Mouse (Mus musculus): ENCODE results near the gene Mov10l1. TPM values are rescaled to one million over a fixed set of nuclear protein-coding genes. Genes with fewer than 3 reads are reported as not detected.

Mov10l1 gene
- polyA plus RNA-seq, 1 experiment from 2014 or later, result 45.0 TPM

GRCm38 (mm10) chr15:89089248-89090051, 106.7 kb downstream of the Mov10l1 start:
- DNase-seq (ENCODE audit: low spot score), result no peak
- no peaks in the 10 kb centered on the region for H3K9me3 ChIP-seq
- H3K27me3 ChIP-seq (ENCODE audit: insufficient read depth, poor library complexity, severe bottlenecking), result no peaks in the 10 kb centered on the region
- peaks cover 54% of the 10 kb centered on the region for H3K36me3 ChIP-seq
- peaks cover 21% of the 10 kb centered on the region for H3K4me1 ChIP-seq
- H3K4me3 ChIP-seq, result peak overlapping the region; percentile 96
- H3K27ac ChIP-seq, result peak overlapping the region; percentile 90
- WGBS, result 3% methylated on average over 68 of the region's 68 CpGs

- H3K9me3 ChIP-seq, result no peaks in the 10 kb centered on the region
- H3K36me3 ChIP-seq, result peaks cover 54% of the 10 kb centered on the region
- H3K4me3 ChIP-seq, result no peak overlapping the region
- H3K27me3 ChIP-seq (ENCODE audit: insufficient read depth, poor library complexity, severe bottlenecking), result no peaks in the 10 kb centered on the region
- H3K27ac ChIP-seq, result no peak overlapping the region
- no peak for DNase-seq (ENCODE audit: low spot score)
- WGBS, result 89% methylated on average over 4 of the region's 4 CpGs
- peaks cover 21% of the 10 kb centered on the region for H3K4me1 ChIP-seq
Observed at GRCm38 (mm10) chr15:89090662-89091061, 108.0 kb downstream of the Mov10l1 start.

GRCm38 (mm10) chr15:89092181-89092580, 109.5 kb downstream of the Mov10l1 start:
- Histone ChIP-seq H3K36me3 (peaks cover 54% of the 10 kb centered on the region), H3K4me1 (peaks cover 21% of the 10 kb centered on the region), H3K9me3 (no peaks in the 10 kb centered on the region), H3K27me3 (ENCODE audit: insufficient read depth, poor library complexity, severe bottlenecking) (no peaks in the 10 kb centered on the region), H3K27ac (no peak overlapping the region), H3K4me3 (no peak overlapping the region)
- 80% methylated on average over 5 of the region's 5 CpGs for WGBS
- no peak for DNase-seq (ENCODE audit: low spot score)

- no peaks in the 10 kb centered on the region for H3K27me3 ChIP-seq (ENCODE audit: insufficient read depth, poor library complexity, severe bottlenecking)
- H3K27ac ChIP-seq, result no peak overlapping the region
- peaks cover 100% of the 10 kb centered on the region for H3K36me3 ChIP-seq
- H3K9me3 ChIP-seq, result no peaks in the 10 kb centered on the region
- WGBS, result 90% methylated on average over 5 of the region's 5 CpGs
- H3K4me1 ChIP-seq, result no peaks in the 10 kb centered on the region
- DNase-seq (ENCODE audit: low spot score), result no peak
- no peak overlapping the region for H3K4me3 ChIP-seq
Observed at GRCm38 (mm10) chr15:89097450-89097849, 114.7 kb downstream of the Mov10l1 start.

- H3K27ac ChIP-seq, result no peak overlapping the region
- H3K9me3 ChIP-seq, result no peaks in the 10 kb centered on the region
- WGBS, result 87% methylated on average over 7 of the region's 7 CpGs
- H3K4me1 ChIP-seq, result no peaks in the 10 kb centered on the region
- no peak for DNase-seq (ENCODE audit: low spot score)
- no peaks in the 10 kb centered on the region for H3K27me3 ChIP-seq (ENCODE audit: insufficient read depth, poor library complexity, severe bottlenecking)
- no peak overlapping the region for H3K4me3 ChIP-seq
- H3K36me3 ChIP-seq, result peaks cover 100% of the 10 kb centered on the region
Observed at GRCm38 (mm10) chr15:89098616-89099015, 115.9 kb downstream of the Mov10l1 start.

GRCm38 (mm10) chr15:89100823-89101222, 118.1 kb downstream of the Mov10l1 start:
- peaks cover 100% of the 10 kb centered on the region for H3K36me3 ChIP-seq

GRCm38 (mm10) chr15:89102646-89103045, 119.9 kb downstream of the Mov10l1 start:
- peaks cover 100% of the 10 kb centered on the region for H3K36me3 ChIP-seq
- H3K9me3 ChIP-seq, result no peaks in the 10 kb centered on the region
- H3K4me3 ChIP-seq, result no peak overlapping the region
- no peaks in the 10 kb centered on the region for H3K4me1 ChIP-seq
- no peak overlapping the region for H3K27ac ChIP-seq
- no peaks in the 10 kb centered on the region for H3K27me3 ChIP-seq (ENCODE audit: insufficient read depth, poor library complexity, severe bottlenecking)
- DNase-seq (ENCODE audit: low spot score), result no peak
- WGBS, result 79% methylated on average over 5 of the region's 5 CpGs

More at GRCm38 (mm10) chr15:89100823-89101222, 118.1 kb downstream of the Mov10l1 start:
- no peak for DNase-seq (ENCODE audit: low spot score)
- Histone ChIP-seq H3K9me3 (no peaks in the 10 kb centered on the region), H3K4me3 (no peak overlapping the region), H3K27me3 (ENCODE audit: insufficient read depth, poor library complexity, severe bottlenecking) (no peaks in the 10 kb centered on the region), H3K4me1 (no peaks in the 10 kb centered on the region), H3K27ac (no peak overlapping the region)
- WGBS, result 91% methylated on average over 12 of the region's 12 CpGs

- H3K4me3 ChIP-seq, result no peak overlapping the region
- H3K27ac ChIP-seq, result no peak overlapping the region
- 81% methylated on average over 10 of the region's 10 CpGs for WGBS
- H3K9me3 ChIP-seq, result no peaks in the 10 kb centered on the region
- H3K4me1 ChIP-seq, result no peaks in the 10 kb centered on the region
- peaks cover 100% of the 10 kb centered on the region for H3K36me3 ChIP-seq
- no peaks in the 10 kb centered on the region for H3K27me3 ChIP-seq (ENCODE audit: insufficient read depth, poor library complexity, severe bottlenecking)
- DNase-seq (ENCODE audit: low spot score), result no peak
Observed at GRCm38 (mm10) chr15:89103921-89104320, 121.2 kb downstream of the Mov10l1 start.

- 96% methylated on average over 8 of the region's 8 CpGs for whole genome bisulfite sequencing
- Histone ChIP-seq H3K27ac (no peak overlapping the region), H3K9me3 (no peaks in the 10 kb centered on the region), H3K27me3 (ENCODE audit: insufficient read depth, poor library complexity, severe bottlenecking) (no peaks in the 10 kb centered on the region), H3K4me1 (no peaks in the 10 kb centered on the region), H3K4me3 (no peak overlapping the region), H3K36me3 (peaks cover 100% of the 10 kb centered on the region)
- no peak for DNase-seq (ENCODE audit: low spot score)
Observed at GRCm38 (mm10) chr15:89104425-89104824, 121.7 kb downstream of the Mov10l1 start.

Other genes with a start within 250 kb of the Mov10l1 start
- 12.1 and 18.8 TPM in 2 replicates for gene Brd1, start 248.7 kb upstream of the Mov10l1 start, polyA plus RNA-seq (2016; fragmentation: Nextera tagmentation; extraction: Ambion mirVana)
- gene Zbed4, start 231.2 kb upstream of the Mov10l1 start, polyA plus RNA-seq (2016; fragmentation: Nextera tagmentation; extraction: Ambion mirVana), result 24.9 and 26.2 TPM in 2 replicates
- gene Alg12, start 163.6 kb upstream of the Mov10l1 start, polyA plus RNA-seq (2016; fragmentation: Nextera tagmentation; extraction: Ambion mirVana), result 14.6 and 15.2 TPM in 2 replicates
- 98.6 and 126 TPM in 2 replicates for gene Creld2, start 163.3 kb upstream of the Mov10l1 start, polyA plus RNA-seq (2016; fragmentation: Nextera tagmentation; extraction: Ambion mirVana)
- 68.1 and 73.7 TPM in 2 replicates for gene Pim3, start 120.7 kb upstream of the Mov10l1 start, polyA plus RNA-seq (2016; fragmentation: Nextera tagmentation; extraction: Ambion mirVana)
- gene Ttll8, start 28.5 kb upstream of the Mov10l1 start, polyA plus RNA-seq (2016; fragmentation: Nextera tagmentation; extraction: Ambion mirVana), result not detected in 2 replicates
- gene Mlc1, start 3.9 kb upstream of the Mov10l1 start, polyA plus RNA-seq (2016; fragmentation: Nextera tagmentation; extraction: Ambion mirVana), result not detected in 2 replicates
- gene Panx2, start 76.8 kb downstream of the Mov10l1 start, polyA plus RNA-seq (2016; fragmentation: Nextera tagmentation; extraction: Ambion mirVana), result 1.8 and 1.9 TPM in 2 replicates
- gene Trabd, start 92.2 kb downstream of the Mov10l1 start, polyA plus RNA-seq (2016; fragmentation: Nextera tagmentation; extraction: Ambion mirVana), result 63.0 and 67.6 TPM in 2 replicates
- gene Selenoo, start 106.2 kb downstream of the Mov10l1 start, polyA plus RNA-seq (2016; fragmentation: Nextera tagmentation; extraction: Ambion mirVana), result 9.5 and 11.8 TPM in 2 replicates
- 15.4 and 17.1 TPM in 2 replicates for gene Tubgcp6, start 140.2 kb downstream of the Mov10l1 start, polyA plus RNA-seq (2016; fragmentation: Nextera tagmentation; extraction: Ambion mirVana)
- 18.5 and 19.0 TPM in 2 replicates for gene Hdac10, start 145.8 kb downstream of the Mov10l1 start, polyA plus RNA-seq (2016; fragmentation: Nextera tagmentation; extraction: Ambion mirVana)
- 25.4 and 26.4 TPM in 2 replicates for gene Mapk12, start 157.8 kb downstream of the Mov10l1 start, polyA plus RNA-seq (2016; fragmentation: Nextera tagmentation; extraction: Ambion mirVana)
- gene Mapk11, start 166.7 kb downstream of the Mov10l1 start, polyA plus RNA-seq (2016; fragmentation: Nextera tagmentation; extraction: Ambion mirVana), result 4.2 and 4.8 TPM in 2 replicates
- 106 and 117 TPM in 2 replicates for gene Plxnb2, start 197.9 kb downstream of the Mov10l1 start, polyA plus RNA-seq (2016; fragmentation: Nextera tagmentation; extraction: Ambion mirVana)
- gene Dennd6b, start 213.6 kb downstream of the Mov10l1 start, polyA plus RNA-seq (2016; fragmentation: Nextera tagmentation; extraction: Ambion mirVana), result 23.1 and 23.5 TPM in 2 replicates
- 12.4 and 23.5 TPM in 2 replicates for gene Ppp6r2, start 228.6 kb downstream of the Mov10l1 start, polyA plus RNA-seq (2016; fragmentation: Nextera tagmentation; extraction: Ambion mirVana)

All from heart, embryonic 10.5 days (tissue).